Comparison of ENCODE assay signal across 8 mouse cellular contexts in genomic region chr8:80878801-80879425, GRCm38 (mm10). TPM values are rescaled to one million over a fixed set of nuclear protein-coding genes. Genes with fewer than 3 reads are reported as not detected.
DNase-seq lines count a peak whose midpoint lies in the region; ATAC-seq and TF ChIP-seq lines count a peak whose summit lies in the region.

No protein-coding gene starts in this region.

- H3K4me2 ChIP-seq in liver, embryonic 13.5 days: peak overlapping the region; percentile 92
- peak overlapping the region; percentile 74 for H3K4me2 ChIP-seq in myocyte (ENCODE audit: low read depth)

- H3K9me3 ChIP-seq in embryonic facial prominence, embryonic 10.5 days: no peaks in the 10 kb centered on the region
- H3K9me3 ChIP-seq in liver, embryonic 13.5 days (replicated peaks): no peaks in the 10 kb centered on the region

- peak overlapping the region; percentile 91 for H3K4me3 ChIP-seq in embryonic facial prominence, embryonic 10.5 days
- H3K4me3 ChIP-seq in liver, embryonic 13.5 days (replicated peaks): peak overlapping the region; percentile 70
- peak overlapping the region; percentile 67 for H3K4me3 ChIP-seq in myocyte

- under 1% methylated on average over 26 of the region's 26 CpGs for WGBS in embryonic facial prominence, embryonic 10.5 days
- WGBS in liver, embryonic 13.5 days (ENCODE audit: insufficient replicate concordance): under 1% methylated on average over 26 of the region's 26 CpGs

- H3K4me1 ChIP-seq in embryonic facial prominence, embryonic 10.5 days: peaks cover 33% of the 10 kb centered on the region
- H3K4me1 ChIP-seq in liver, embryonic 13.5 days (replicated peaks): peaks cover 35% of the 10 kb centered on the region

- H3K79me2 ChIP-seq in myocyte (ENCODE audit: control insufficient read depth, insufficient read depth): peaks cover 4% of the 10 kb centered on the region

- no peaks in the 10 kb centered on the region for H3K27me3 ChIP-seq in embryonic facial prominence, embryonic 10.5 days (replicated peaks; ENCODE audit: low read depth, poor library complexity, severe bottlenecking)
- peaks cover 46% of the 10 kb centered on the region for H3K27me3 ChIP-seq in liver, embryonic 13.5 days
- H3K27me3 ChIP-seq in myocyte (ENCODE audit: control insufficient read depth, insufficient read depth, insufficient read length): no peaks in the 10 kb centered on the region

- peak overlapping the region; percentile 97 for H3K27ac ChIP-seq in embryonic facial prominence, embryonic 10.5 days (replicated peaks)
- H3K27ac ChIP-seq in liver, embryonic 13.5 days: peak overlapping the region; percentile 81

- TF ChIP-seq POLR2A in myocyte (IDR thresholded peaks at IDR 0.05; ENCODE audit: insufficient read length, low read depth): no peak

- no peaks in the 10 kb centered on the region for H3K36me3 ChIP-seq in embryonic facial prominence, embryonic 10.5 days (replicated peaks)
- no peaks in the 10 kb centered on the region for H3K36me3 ChIP-seq in liver, embryonic 13.5 days
- no peaks in the 10 kb centered on the region for H3K36me3 ChIP-seq in myocyte (ENCODE audit: control insufficient read depth, insufficient read depth)

- peak overlapping the region; percentile 72 for H3ac ChIP-seq in myocyte (ENCODE audit: control insufficient read depth, insufficient read length)

- 0 out of 2 replicates have a peak, but pooled peaks have one; percentile 10 for ATAC-seq in frontal cortex, adult (ENCODE audit: low TSS enrichment)
- ATAC-seq in liver, embryonic 13.5 days (ENCODE audit: low read depth): no peak

- peak overlapping the region; percentile 73 for H3K9ac ChIP-seq in liver, embryonic 13.5 days

- DNase-seq in frontal cortex, postnatal 25 days (ENCODE audit: low spot score in 2 of 2): no peak
- peak; percentile 78 for DNase-seq in embryonic facial prominence, embryonic 10.5 days (ENCODE audit: low spot score)
- DNase-seq in heart, adult 9 months (ENCODE audit: low spot score in 2 of 2): peak; percentile 72 to 75
- peak; percentile 54 to 77 for DNase-seq in kidney, adult 8-10 months
- DNase-seq in liver, embryonic 13.5 days: no peak
- DNase-seq in urinary bladder, adult 2 months (ENCODE audit: low spot score): peak; percentile 51

TF ChIP-seq in myocyte, 11 proteins besides CTCF, POLR2A, EP300 and RAD21:
- TF ChIP-seq TCF3 (IDR thresholded peaks at IDR 0.05; ENCODE audit: insufficient read length, low read depth) (no peak), MYOG (IDR thresholded peaks at IDR 0.05; ENCODE audit: control insufficient read depth in 1 of 3, insufficient read depth in 1 of 3, insufficient read length in 2 of 3, low read depth in 2 of 3) (peak in 1 of 3 experiments; percentile 42)

RNA-seq across cellular contexts. Expression of gene Gab1, which starts 1.4 kb away (rescaled TPM):
- polyA plus RNA-seq in embryonic facial prominence, embryonic 10.5 days (2016; fragmentation: Nextera tagmentation; extraction: Ambion mirVana): 14.5 and 15.0 TPM in 2 replicates
- 7.7 and 10.7 TPM in 2 replicates for polyA plus RNA-seq in liver, embryonic 13.5 days (2015; fragmentation: Nextera tagmentation; extraction: Ambion mirVana)
- polyA plus RNA-seq in myocyte (2012; fragmentation: generic; extraction: Trizol): 3.4 TPM
- polyA plus RNA-seq in urinary bladder, adult 2 months (2012; rRNA removed): 23.9 and 28.0 TPM in 2 replicates

Comparison
In these comparisons a context has a peak if more than half of its experiments do, and no peak if none do; other contexts are left out.
1. DNase-seq: peak in embryonic facial prominence, embryonic 10.5 days (single experiment), heart, adult 9 months (2 of 2), kidney, adult 8-10 months (2 of 2) and urinary bladder, adult 2 months (single experiment); none in frontal cortex, postnatal 25 days (0 of 2) and liver, embryonic 13.5 days (single experiment).
2. Peak in every context shown above with its lines, with median percentiles within 50 percentile points of each other: H3K4me3 ChIP-seq.